Mouse (Mus musculus) spleen, embryonic (tissue): ENCODE results near the gene Hmga2.
"Not testable (repeated sequence)": the region's sequence is repeated elsewhere in the genome, so short reads cannot be mapped to it uniquely, and the experiment has no call there.

Experiments used
- CTCF ChIA-PET: fragments of 350-600 bp; sonication (Branson Sonifier 250); formaldehyde crosslinking; loops from one replicate; lab custom pipeline; 2022; lab: Charles Lee

Gene Hmga2

DNA sequence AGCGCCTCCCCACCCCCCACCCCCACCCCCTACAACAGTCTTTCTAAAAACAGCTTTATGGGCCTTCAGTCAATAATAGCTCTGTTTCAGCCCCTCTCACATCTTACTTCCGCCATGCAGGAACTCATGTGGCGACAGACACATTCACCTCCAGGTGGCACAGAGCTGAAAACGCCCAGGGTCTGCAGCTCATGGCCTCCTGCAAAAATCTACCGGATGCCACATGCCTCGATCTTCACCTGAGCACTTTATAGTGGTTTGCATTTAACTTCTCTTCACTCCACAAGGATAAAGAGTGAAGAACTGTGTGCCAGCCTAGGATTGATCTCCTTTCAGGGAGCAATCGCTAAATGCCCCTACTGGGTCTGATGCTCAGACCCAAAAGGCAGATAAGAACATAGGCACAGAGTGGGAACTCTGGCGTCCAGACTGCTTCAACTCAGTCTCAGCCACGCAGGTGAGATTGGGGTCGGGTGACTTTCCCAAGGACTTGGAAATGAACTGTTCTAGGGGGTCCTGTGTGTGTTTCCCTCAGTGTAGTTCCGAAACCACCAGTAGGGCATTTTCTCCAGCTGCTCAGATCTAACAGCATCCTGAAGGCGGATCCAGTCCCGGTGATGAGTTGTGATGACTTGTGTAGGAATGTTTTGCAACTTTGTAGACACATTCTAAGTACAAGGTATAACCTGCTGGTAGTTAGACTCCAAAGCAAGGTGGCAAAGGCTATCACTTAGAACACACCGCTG is 84.1 kb downstream of the Hmga2 start:
- CTCF ChIA-PET, result no interaction called here

DNA sequence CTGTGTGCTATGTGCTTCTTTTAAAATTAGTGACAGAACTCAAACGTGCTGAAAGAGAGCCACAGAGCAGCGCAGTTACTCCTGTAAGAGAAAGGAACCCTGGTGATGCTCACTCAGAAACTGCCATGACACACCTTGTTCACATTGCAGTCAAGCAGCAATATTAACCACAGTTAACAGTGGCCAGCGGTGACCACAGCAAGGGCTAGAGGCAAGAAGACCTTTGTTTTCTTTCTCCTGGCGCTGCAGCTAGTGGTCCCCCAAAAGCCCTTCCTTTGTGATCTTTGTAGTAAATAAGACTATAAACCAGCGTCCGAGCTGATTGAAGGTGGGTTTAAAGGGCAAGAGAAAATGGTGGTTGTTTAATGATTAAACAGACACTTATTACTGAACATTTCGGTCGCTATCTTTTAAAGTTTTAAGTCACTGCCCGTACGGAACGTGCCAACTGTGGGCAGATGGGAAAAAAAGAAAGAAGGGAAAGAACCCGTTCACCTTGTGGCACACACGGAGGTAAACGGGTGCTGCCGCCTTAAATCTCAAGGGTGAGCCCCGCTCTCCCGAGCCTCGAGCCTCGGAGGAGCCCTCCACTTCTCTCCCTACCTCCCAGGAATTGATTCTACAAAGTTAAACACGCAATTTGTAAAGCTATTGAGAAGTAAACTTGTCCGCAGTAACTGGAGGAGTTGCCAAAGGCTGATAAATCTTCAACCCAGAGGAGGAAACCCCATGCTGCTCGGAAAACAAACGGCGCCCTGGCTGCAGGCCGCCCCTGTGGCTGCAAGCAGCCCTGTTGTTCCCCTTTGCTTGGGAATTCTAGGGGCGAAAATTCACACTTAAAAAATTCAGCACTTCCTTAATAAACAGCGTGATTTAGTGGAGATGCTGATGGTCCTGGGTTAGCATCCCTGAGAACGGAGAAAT is 85.1 kb downstream of the Hmga2 start:
- CTCF ChIA-PET, result no interaction called here

GRCm38 (mm10) chr10:120389707-120390106 is 86.6 kb downstream of the Hmga2 start:
- CTCF ChIA-PET, result no interaction called here

- CTCF ChIA-PET, result no interaction called here
These were observed 87.3 kb downstream of the Hmga2 start for GRCm38 (mm10) chr10:120388966-120389365.

DNA sequence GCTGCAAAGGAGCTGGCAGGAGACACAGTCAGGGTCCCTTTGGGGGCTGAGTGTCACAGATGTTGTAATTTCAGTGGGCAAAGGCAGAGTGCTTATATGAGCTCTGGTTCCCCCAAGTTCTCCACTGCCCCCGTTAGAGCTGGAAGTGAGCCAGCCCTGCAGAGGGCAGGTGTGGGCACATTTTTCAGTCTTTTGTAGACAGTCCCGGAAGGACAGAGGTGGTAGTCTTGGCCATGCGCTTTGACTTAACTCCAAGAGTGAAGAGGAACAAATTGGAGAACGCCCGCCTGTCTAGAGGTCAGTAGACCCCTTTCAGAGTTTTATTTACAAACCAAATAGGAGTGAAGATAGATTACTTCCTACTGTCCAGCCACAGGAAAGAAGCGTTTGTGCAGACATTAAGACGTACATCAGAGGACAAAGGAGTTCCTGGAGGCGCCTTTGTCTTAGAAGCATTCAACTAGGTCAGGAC is 87.8 kb downstream of the Hmga2 start:
- CTCF ChIA-PET, result no interaction called here

DNA sequence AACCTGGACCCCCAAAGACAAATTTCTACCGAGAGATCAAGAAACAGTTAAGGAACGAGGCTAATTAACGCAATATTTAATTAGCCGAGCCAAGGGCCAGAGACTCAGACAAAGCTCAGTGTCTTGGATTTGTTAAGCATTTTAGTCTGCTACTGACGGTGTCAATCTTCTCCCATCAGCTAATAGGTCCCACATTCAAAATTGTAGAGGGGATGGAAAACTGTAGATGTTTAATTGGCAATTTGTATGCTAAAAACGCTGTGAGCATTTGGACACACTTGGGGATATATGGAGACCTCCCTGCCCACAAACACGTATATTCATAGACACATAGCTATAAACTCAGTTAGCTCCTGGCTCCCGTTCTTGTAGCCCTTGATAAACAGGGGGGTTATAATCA is 89.2 kb downstream of the Hmga2 start:
- CTCF ChIA-PET, result no interaction called here

GRCm38 (mm10) chr10:120384797-120385600 is 91.3 kb downstream of the Hmga2 start:
- CTCF ChIA-PET, result interaction anchor here (0.5 kb wide), 1 partner anchor 273 kb away, joined by 6 read pairs; no protein-coding TSS in a partner anchor

- CTCF ChIA-PET, result no interaction called here
These were observed 92.2 kb downstream of the Hmga2 start for GRCm38 (mm10) chr10:120384040-120384439.

DNA sequence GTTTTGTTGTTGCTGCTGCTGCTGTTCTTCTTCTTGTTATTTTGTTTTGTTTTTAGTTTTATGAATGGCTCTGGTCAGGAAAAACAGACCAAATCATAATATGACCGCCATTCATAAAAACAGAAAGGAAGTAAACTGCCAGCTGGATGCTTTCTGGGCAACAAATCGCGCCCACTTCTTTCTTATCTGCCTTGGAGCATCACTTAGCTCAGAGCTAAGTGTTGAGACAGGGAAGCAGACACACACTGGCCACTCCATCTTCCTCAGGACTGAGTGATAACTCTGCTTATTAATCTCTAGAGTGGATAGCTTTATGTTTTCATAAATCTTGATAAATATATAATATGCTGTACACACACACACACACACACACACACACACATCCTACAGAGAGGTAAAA is 98.5 kb downstream of the Hmga2 start:
- CTCF ChIA-PET, result no interaction called here

- CTCF ChIA-PET, result no interaction called here
These were observed 98.9 kb downstream of the Hmga2 start for GRCm38 (mm10) chr10:120377327-120377752.

GRCm38 (mm10) chr10:120375438-120375837 is 100.8 kb downstream of the Hmga2 start:
- CTCF ChIA-PET, result no interaction called here

DNA sequence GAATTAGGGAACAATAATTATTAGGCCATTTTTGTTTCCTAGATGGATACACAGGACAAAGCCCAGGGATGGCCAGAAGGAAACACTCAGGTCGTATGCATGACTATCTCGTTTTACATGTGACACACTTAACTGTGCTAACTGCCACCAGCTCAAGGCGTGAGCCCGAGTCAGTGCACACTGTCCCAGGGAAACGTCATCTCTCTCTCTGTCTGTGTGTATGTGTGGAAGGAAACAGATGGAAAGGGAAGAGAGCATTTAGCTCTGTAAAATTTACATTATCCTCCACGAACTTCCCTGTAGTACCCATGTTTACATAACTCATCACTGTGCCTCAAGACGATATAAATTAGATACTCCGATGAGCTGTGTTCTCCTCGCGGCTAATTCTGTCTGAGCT is 105.1 kb downstream of the Hmga2 start:
- CTCF ChIA-PET, result interaction anchor here (0.8 kb wide), 1 partner anchor 24 kb away, joined by 7 read pairs; no protein-coding TSS in a partner anchor

DNA sequence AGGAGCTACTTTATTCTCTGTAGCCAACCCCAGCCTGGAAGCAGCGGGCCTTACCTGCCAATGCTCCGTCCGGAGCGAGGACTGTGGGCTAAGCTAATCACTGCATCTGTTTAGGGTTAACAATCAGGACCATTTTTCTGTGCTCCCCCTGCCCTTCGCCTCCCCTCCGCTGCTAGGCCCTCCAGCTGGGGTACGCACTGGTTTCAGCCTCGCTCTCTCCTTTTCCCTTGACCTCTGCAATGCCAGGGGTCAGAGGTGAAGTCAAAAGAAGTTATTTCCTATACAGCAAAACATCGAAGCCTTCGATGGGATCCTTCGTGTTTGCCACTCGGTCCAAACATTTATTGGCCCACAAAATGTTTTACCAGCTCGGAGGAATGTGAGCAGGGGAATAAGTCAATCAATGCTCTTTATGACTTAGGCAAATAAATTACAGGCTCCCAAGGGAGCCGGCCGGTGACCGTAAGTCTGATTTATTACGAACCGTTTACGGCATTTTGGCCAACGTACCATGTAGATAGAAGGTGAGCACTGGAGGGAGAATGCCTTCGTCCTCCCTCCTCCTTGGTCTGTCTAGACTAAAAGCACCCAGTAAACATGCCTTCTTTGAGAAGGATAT is 107.0 kb downstream of the Hmga2 start:
- CTCF ChIA-PET, result no interaction called here

GRCm38 (mm10) chr10:120366173-120366592 is 110.1 kb downstream of the Hmga2 start:
- CTCF ChIA-PET, result not testable (repeated sequence)

DNA sequence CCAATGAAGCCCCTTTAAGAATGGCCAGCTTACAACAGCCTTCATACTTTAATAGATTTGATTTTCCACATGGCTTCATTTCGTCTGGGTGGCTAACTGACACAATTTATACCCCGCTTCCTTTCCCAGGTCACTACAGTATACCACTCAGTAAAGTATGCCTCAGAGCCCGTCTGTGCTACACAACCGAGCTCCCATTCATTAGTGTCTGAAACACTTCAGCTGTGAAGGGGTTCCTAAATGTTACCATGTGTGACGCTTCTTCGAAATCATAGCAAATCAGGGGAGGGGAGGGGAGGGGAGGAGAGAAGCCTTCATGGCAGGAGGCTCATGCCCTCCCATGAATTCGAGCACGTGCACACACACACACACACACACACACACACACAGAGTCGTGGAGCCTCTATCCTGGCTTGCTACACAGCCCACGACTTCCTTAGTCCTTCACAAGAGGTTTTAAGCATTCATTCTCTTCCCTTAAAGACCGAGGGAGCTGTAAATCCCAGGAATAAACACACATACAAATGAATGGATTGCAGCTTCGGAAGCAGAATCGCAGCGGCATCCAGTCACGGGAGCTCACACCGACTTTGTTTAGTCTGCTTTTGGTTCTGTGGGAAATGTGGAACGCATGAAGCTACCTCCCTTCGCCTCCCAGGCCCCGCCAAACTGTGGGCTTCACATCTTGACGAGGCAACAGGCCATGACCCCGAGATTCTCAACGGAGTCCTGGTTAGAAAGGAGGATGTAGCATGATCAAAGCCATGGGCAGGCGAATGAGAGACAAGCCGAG is 110.7 kb downstream of the Hmga2 start:
- CTCF ChIA-PET, result no interaction called here

DNA sequence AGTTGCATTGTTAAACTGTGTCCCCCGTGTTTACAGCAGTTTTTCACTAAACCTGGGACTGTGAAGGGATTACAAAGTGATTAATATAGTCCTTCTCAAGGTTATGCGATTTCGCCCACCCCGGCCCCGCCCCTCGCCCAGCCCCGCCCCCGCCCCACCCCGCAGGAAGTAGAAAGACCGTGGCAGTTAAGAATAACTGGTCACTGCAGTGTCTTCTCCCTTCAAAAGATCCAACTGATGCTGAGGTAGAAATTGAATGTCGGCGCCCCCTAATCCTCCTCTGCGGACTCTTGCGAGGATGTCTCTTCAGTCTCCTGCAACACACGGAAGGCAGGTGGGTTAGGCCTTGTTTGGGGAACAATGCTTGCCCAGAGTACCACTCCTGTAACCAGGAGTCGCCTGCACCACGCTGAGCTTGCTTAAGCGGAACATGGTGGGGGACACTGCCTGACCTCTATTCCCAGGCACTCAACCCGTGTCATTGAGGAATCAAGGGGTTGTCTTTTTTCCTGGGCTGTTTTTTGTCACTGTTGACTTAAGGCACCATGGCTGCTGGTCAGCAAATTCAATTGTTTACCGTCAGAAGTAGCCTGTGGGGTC is 112.2 kb downstream of the Hmga2 start:
- CTCF ChIA-PET, result no interaction called here

DNA sequence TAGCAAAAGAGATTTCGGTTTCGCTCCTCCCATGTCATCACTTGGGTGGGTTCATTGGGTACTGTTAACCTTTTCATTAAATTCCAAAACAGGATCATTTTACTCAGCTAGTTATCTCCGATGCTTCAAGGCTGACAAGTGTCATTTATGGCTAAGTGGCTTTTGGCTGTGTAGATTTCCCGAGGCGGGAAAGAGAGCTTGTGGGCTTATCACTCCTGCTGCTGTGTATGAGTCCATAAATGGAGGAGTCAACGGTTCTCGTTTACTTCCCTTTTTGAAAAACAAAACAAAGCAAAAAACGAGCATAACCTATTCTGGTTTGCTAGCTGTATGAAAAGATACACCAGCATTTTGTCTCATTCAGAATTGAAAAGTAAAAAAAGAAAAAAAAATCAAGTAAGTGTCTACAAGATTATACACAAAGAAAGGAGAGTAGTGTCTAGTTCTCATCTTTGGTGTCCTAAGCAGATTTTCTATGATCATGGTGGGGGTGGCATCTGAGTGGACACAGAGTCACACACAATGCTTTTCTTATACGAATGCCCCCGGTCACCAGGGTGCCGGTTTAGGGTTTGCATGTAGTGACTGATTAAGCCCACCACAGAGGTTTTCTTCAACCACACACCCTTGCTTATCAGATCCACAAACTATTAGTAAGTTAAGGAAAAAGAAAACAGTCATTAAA is 112.8 kb downstream of the Hmga2 start:
- CTCF ChIA-PET, result not testable (repeated sequence)

DNA sequence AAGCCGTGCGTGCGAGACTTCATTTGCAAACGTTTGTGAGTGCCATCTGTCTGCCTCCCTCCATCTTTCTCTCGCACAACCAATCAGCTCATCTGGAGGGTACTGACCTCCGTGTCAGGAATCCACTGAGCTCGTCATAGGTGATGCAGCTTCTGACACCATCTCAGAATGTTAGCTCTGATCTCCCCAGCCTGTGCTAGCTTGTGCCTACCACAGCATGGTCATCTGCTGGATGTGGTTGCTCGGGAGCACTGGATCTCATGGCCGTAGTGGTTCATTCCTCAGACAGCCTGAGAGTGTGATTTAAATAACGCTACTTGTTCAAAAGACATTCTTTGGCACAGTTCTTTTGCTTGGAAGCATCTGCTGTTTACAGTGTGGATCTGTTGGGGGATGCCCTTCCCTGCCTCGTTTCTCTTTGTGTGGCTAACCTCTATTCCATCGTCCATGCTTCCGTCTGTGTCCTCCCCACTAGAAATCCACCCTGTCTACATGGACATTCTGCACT is 121.7 kb downstream of the Hmga2 start:
- CTCF ChIA-PET, result no interaction called here

DNA sequence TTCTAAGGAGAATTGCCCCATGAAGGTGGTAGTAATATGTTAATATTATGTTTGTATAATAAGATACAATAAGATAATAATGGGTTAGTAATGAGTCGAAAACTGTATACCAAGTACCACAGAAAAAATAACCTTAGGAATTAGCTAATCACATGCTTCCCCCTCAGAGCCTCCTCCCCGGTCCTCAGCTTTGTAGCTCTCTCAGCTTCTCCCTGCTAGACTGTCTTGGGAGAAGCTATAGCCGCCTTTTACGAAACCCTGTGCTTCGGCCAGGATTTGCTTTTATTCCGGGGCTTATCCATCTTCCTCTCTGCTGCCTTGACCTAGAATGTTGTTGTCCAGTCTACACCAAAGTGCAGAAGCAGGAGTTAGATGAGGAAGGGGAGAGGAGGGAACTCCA is 130.9 kb downstream of the Hmga2 start:
- CTCF ChIA-PET, result no interaction called here
